Mouse (Mus musculus): ENCODE data around the gene Mettl15.

Gene Mettl15

GRCm38 (mm10) chr2:109158509-109158908 is 122.0 kb downstream of the Mettl15 start:
- DNase-seq (ENCODE audit: low spot score): no peak

GRCm38 (mm10) chr2:109156131-109156530 is 124.4 kb downstream of the Mettl15 start:
- no peak for DNase-seq (ENCODE audit: low spot score)

GRCm38 (mm10) chr2:109153402-109154050 is 127.0 kb downstream of the Mettl15 start:
- DNase-seq (ENCODE audit: low spot score): no peak

- DNase-seq (ENCODE audit: low spot score): no peak
Observed at GRCm38 (mm10) chr2:109147292-109147691, 133.3 kb downstream of the Mettl15 start.

- no peak for DNase-seq (ENCODE audit: low spot score)
Observed at GRCm38 (mm10) chr2:109144410-109144809, 136.1 kb downstream of the Mettl15 start.

GRCm38 (mm10) chr2:109140330-109140729 is 140.2 kb downstream of the Mettl15 start:
- no peak for DNase-seq (ENCODE audit: low spot score)

- DNase-seq (ENCODE audit: low spot score): no peak
Observed at GRCm38 (mm10) chr2:109137276-109137675, 143.3 kb downstream of the Mettl15 start.

- no peak for DNase-seq (ENCODE audit: low spot score)
Observed at GRCm38 (mm10) chr2:109130718-109131117, 149.8 kb downstream of the Mettl15 start.

- no peak for DNase-seq (ENCODE audit: low spot score)
Observed at GRCm38 (mm10) chr2:109129921-109130320, 150.6 kb downstream of the Mettl15 start.

- DNase-seq (ENCODE audit: low spot score): no peak
Observed at GRCm38 (mm10) chr2:109105773-109106484, 174.6 kb downstream of the Mettl15 start.

- no peak for DNase-seq (ENCODE audit: low spot score)
Observed at GRCm38 (mm10) chr2:109049686-109050085, 230.9 kb downstream of the Mettl15 start.
